Mouse (Mus musculus) heart, postnatal 14 days (tissue): Measurements from ENCODE around the gene Kcnn1. TPM values are rescaled to one million over a fixed set of nuclear protein-coding genes. Genes with fewer than 3 reads are reported as not detected.
"Not testable (repeated sequence)": the region's sequence is repeated elsewhere in the genome, so short reads cannot be mapped to it uniquely, and the experiment has no call there.

Experiments
- DNase-seq, 2 experiments: peaks; one replicate each; pipeline ENCODE4 v3.0.0; 2021 to 2022
- intact Hi-C: fragments of 180-260 bp; cut with DNase I; formaldehyde crosslinking; loops from one replicate; pipeline ENCODE4 v1.15.1; 2025
- total RNA-seq, 2 experiments: library from RNA; stranded (reverse); gene quantifications; 2 replicates each; pipeline ENCODE4 v1.2.3; 2021

Kcnn1 gene
- total RNA-seq, 2 experiments from 2014 or later: 3.8 to 4.0 TPM

- DNase-seq: no peak
- intact Hi-C loops: no loop called here
These were observed 36.0 kb downstream of the Kcnn1 start for GRCm38 (mm10) chr8:70827010-70827409.

GRCm38 (mm10) chr8:70825816-70826215 lies 37.2 kb downstream of the Kcnn1 start:
- intact Hi-C loops: no loop called here
- DNase-seq: no peak

- intact Hi-C loops: no loop called here
- DNase-seq: no peak
These were observed 39.3 kb downstream of the Kcnn1 start for GRCm38 (mm10) chr8:70823802-70824201.

GRCm38 (mm10) chr8:70822594-70822993 lies 40.5 kb downstream of the Kcnn1 start:
- DNase-seq, intact Hi-C loops: not testable (repeated sequence)

GRCm38 (mm10) chr8:70821992-70822391 lies 41.1 kb downstream of the Kcnn1 start:
- DNase-seq: no peak
- intact Hi-C loops: loop anchor here (1.0 to 2.0 kb wide), 2 partner anchors 19 to 47 kb away; no protein-coding TSS in a partner anchor

- intact Hi-C loops: loop anchor here (1.0 to 2.0 kb wide), 2 partner anchors 20 to 47 kb away; no protein-coding TSS in a partner anchor
- peak; percentile 84 to 89 for DNase-seq
These were observed 41.6 kb downstream of the Kcnn1 start for GRCm38 (mm10) chr8:70821399-70821962.

GRCm38 (mm10) chr8:70820101-70820935 lies 42.7 kb downstream of the Kcnn1 start:
- peak; percentile 58 to 69 for DNase-seq
- intact Hi-C loops: loop anchor here (2.0 kb wide), 1 partner anchor 48 kb away; no protein-coding TSS in a partner anchor

GRCm38 (mm10) chr8:70816679-70817078 lies 46.4 kb downstream of the Kcnn1 start:
- intact Hi-C loops: no loop called here
- DNase-seq: no peak

- intact Hi-C loops: loop anchor here (5.0 kb wide), 1 partner anchor 34 kb away; no protein-coding TSS in a partner anchor
- no peak for DNase-seq
These were observed 50.2 kb downstream of the Kcnn1 start for GRCm38 (mm10) chr8:70812885-70813284.

- intact Hi-C loops: loop anchor here (5.0 kb wide), 1 partner anchor 35 kb away; no protein-coding TSS in a partner anchor
These were observed 51.0 kb downstream of the Kcnn1 start for GRCm38 (mm10) chr8:70812055-70812454.

GRCm38 (mm10) chr8:70810962-70811680 lies 51.9 kb downstream of the Kcnn1 start:
- intact Hi-C loops: loop anchor here (5.0 kb wide), 1 partner anchor 36 kb away; no protein-coding TSS in a partner anchor
- no peak for DNase-seq

More at GRCm38 (mm10) chr8:70812055-70812454, 51.0 kb downstream of the Kcnn1 start:
- DNase-seq: no peak

- no peak for DNase-seq
- intact Hi-C loops: no loop called here
These were observed 53.9 kb downstream of the Kcnn1 start for GRCm38 (mm10) chr8:70808955-70809701.

GRCm38 (mm10) chr8:70808239-70808638 lies 54.8 kb downstream of the Kcnn1 start, which contains the start of gene Il12rb1:
Il12rb1 (plus strand) TSS chr8:70808449.
- intact Hi-C loops: no loop called here
- DNase-seq: no peak

- DNase-seq: no peak
- intact Hi-C loops: no loop called here
These were observed 55.8 kb downstream of the Kcnn1 start for GRCm38 (mm10) chr8:70807304-70807703.

GRCm38 (mm10) chr8:70806541-70806940 lies 56.5 kb downstream of the Kcnn1 start:
- DNase-seq: peak in 1 of 2 experiments; percentile 36
- intact Hi-C loops: no loop called here

- DNase-seq: peak; percentile 90 to 91
- intact Hi-C loops: no loop called here
These were observed 58.4 kb downstream of the Kcnn1 start, which contains the start of gene Mast3 for GRCm38 (mm10) chr8:70804481-70805206. Mast3 (minus strand) TSS chr8:70805054.

GRCm38 (mm10) chr8:70803761-70804480 lies 59.1 kb downstream of the Kcnn1 start:
- intact Hi-C loops: no loop called here
- peak; percentile 51 to 70 for DNase-seq

- no peak for DNase-seq
- intact Hi-C loops: no loop called here
These were observed 60.1 kb downstream of the Kcnn1 start for GRCm38 (mm10) chr8:70802786-70803510.
